Mouse (Mus musculus): ENCODE measurements around the gene Hoxb8. TPM values are rescaled to one million over a fixed set of nuclear protein-coding genes. Genes with fewer than 3 reads are reported as not detected.

Hoxb8 gene
- polyA plus RNA-seq, 1 experiment from 2014 or later: 0.62 TPM

DNA sequence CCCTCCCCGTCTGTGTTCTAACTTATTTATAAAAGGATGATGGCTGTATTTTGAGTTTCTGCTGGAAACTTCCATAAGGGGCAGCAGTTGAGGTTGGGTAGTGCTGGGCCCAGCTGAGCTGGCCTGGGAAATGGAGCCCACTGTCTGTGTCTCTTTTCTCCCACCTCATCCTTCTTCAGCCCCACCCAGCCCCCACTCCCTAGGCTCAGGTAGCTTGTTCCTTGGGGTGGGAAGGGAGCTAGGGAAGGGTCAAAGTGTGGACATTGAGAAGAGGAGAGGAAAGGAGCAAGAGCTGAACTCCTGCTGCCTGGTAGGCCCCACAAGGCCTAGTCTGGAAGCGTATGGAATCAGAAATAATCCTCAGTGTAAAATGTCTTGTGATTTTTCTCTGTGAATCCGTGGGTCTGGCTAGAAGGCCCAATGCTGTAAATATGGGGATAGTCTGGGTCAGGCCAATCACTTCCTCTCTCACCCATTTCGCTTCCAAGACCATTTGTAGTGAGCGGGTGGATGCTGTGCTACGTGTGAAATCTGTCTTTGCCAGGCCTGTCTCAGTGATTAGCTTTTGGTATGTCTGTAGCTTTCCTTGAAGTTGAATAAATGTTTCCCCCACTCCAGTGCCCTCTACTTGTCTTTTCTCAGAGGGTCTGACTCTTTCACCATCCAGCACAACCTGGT lies 23.9 kb downstream of the Hoxb8 start:
- H3K9me3 ChIP-seq (ENCODE audit: control insufficient read depth, low read length): no peaks in the 10 kb centered on the region
- ATAC-seq (replicated peaks; ENCODE audit: low FRiP score): no peak
- H3K9ac ChIP-seq (ENCODE audit: low read depth, low read length): no peak overlapping the region; the same call in 1 of the 2 replicates
- DNase-seq (ENCODE audit: low spot score): no peak
- H3K36me3 ChIP-seq (ENCODE audit: control insufficient read depth, insufficient read depth, low read length): no peaks in the 10 kb centered on the region
- H3K4me2 ChIP-seq: no peak overlapping the region; the same call in 1 of the 2 replicates
- no peak overlapping the region for H3K4me3 ChIP-seq (ENCODE audit: low read depth, low read length)
- H3K4me1 ChIP-seq (replicated peaks; ENCODE audit: control insufficient read depth, insufficient read depth, low read length): no peaks in the 10 kb centered on the region; the same call in 1 of the 2 replicates
- peaks cover 99% of the 10 kb centered on the region for H3K27me3 ChIP-seq (replicated peaks; ENCODE audit: control insufficient read depth, insufficient read depth, low read length)
- WGBS: 61% methylated on average over 6 of the region's 6 CpGs
- no peak overlapping the region for H3K27ac ChIP-seq (ENCODE audit: low read depth, low read length)

- no peak for DNase-seq (ENCODE audit: low spot score)
- H3K27ac ChIP-seq (ENCODE audit: low read depth, low read length): no peak overlapping the region
- H3K27me3 ChIP-seq (replicated peaks; ENCODE audit: control insufficient read depth, insufficient read depth, low read length): peaks cover 99% of the 10 kb centered on the region
- 26% methylated on average over 7 of the region's 7 CpGs for WGBS
- H3K4me1 ChIP-seq (replicated peaks; ENCODE audit: control insufficient read depth, insufficient read depth, low read length): peaks cover 3% of the 10 kb centered on the region; the same call in 1 of the 2 replicates
- no peak overlapping the region; the same call in 1 of the 2 replicates for H3K9ac ChIP-seq (ENCODE audit: low read depth, low read length)
- ATAC-seq (replicated peaks; ENCODE audit: low FRiP score): no peak
- no peak overlapping the region for H3K4me3 ChIP-seq (ENCODE audit: low read depth, low read length)
- peak overlapping the region; percentile 25 for H3K4me2 ChIP-seq
- no peaks in the 10 kb centered on the region for H3K9me3 ChIP-seq (ENCODE audit: control insufficient read depth, low read length)
- no peaks in the 10 kb centered on the region for H3K36me3 ChIP-seq (ENCODE audit: control insufficient read depth, insufficient read depth, low read length)
Measured at GRCm38 (mm10) chr11:96306183-96306907, 24.6 kb downstream of the Hoxb8 start.

DNA sequence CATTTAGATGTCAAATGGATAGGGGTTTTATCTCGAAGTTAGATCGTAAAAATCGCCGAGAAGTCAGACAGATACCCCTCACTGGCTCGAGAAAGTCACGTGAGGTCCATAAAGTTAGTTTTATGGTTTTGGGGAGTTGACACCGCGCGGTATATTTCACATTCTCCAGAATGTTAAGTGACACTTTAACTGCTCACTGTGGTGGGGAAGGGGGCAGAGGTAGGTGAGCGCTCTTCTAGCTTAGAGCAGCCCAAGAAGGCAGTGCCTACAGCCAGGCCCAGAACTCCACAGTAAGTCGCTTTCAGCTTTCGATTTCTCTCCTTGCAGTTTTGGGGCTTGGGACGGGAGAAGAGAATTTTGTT lies 25.2 kb downstream of the Hoxb8 start:
- H3K4me1 ChIP-seq (replicated peaks; ENCODE audit: control insufficient read depth, insufficient read depth, low read length): peaks cover 6% of the 10 kb centered on the region
- H3K27ac ChIP-seq (ENCODE audit: low read depth, low read length): no peak overlapping the region
- peak overlapping the region; percentile 25 for H3K4me2 ChIP-seq
- no peaks in the 10 kb centered on the region for H3K9me3 ChIP-seq (ENCODE audit: control insufficient read depth, low read length)
- ATAC-seq (replicated peaks; ENCODE audit: low FRiP score) (no peak), DNase-seq (ENCODE audit: low spot score) (no peak)
- no peak overlapping the region for H3K4me3 ChIP-seq (ENCODE audit: low read depth, low read length)
- H3K27me3 ChIP-seq (replicated peaks; ENCODE audit: control insufficient read depth, insufficient read depth, low read length): peaks cover 99% of the 10 kb centered on the region
- no peak overlapping the region for H3K9ac ChIP-seq (ENCODE audit: low read depth, low read length)
- no peaks in the 10 kb centered on the region for H3K36me3 ChIP-seq (ENCODE audit: control insufficient read depth, insufficient read depth, low read length)
- WGBS: 21% methylated on average over 13 of the region's 13 CpGs

- Histone ChIP-seq H3K9me3 (ENCODE audit: control insufficient read depth, low read length) (no peaks in the 10 kb centered on the region), H3K27me3 (replicated peaks; ENCODE audit: control insufficient read depth, insufficient read depth, low read length) (peaks cover 99% of the 10 kb centered on the region)
- WGBS: 42% methylated on average over 4 of the region's 4 CpGs
Measured at GRCm38 (mm10) chr11:96308763-96309162, 27.1 kb downstream of the Hoxb8 start.

DNA sequence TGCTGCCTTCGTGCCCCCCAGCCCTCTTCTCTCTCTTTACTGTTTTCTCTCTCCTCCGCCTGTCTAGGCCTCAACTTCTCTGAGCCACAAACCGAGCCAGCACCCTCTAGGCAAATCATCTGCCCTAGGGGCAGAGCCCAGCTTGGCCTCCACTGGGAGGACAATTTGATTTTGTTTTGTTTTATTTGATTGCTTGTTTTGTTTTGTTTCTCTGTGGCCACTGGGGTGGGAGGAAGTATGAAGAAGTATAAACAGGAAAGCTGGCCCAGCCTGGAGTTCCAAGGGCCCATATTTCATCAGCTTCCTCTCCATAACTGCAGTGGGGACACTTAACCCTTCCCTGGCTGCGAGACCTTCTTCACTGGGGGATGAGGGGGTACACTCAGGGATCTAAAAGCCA lies 27.6 kb downstream of the Hoxb8 start:
- 29% methylated on average over 4 of the region's 4 CpGs for WGBS
- peak overlapping the region; percentile 6; the same call in 1 of the 2 replicates for H3K4me2 ChIP-seq
- DNase-seq (ENCODE audit: low spot score): no peak

More at GRCm38 (mm10) chr11:96308763-96309162, 27.1 kb downstream of the Hoxb8 start:
- peaks cover 9% of the 10 kb centered on the region for H3K4me1 ChIP-seq (replicated peaks; ENCODE audit: control insufficient read depth, insufficient read depth, low read length)
- DNase-seq (ENCODE audit: low spot score) (no peak), ATAC-seq (replicated peaks; ENCODE audit: low FRiP score) (no peak)
- no peak overlapping the region for H3K9ac ChIP-seq (ENCODE audit: low read depth, low read length)
- H3K36me3 ChIP-seq (ENCODE audit: control insufficient read depth, insufficient read depth, low read length): no peaks in the 10 kb centered on the region
- H3K4me3 ChIP-seq (ENCODE audit: low read depth, low read length): 0 out of 2 replicates have a peak overlapping the region, but pooled peaks have one; percentile 15
- H3K4me2 ChIP-seq: peak overlapping the region; percentile 25; the same call in 1 of the 2 replicates
- no peak overlapping the region for H3K27ac ChIP-seq (ENCODE audit: low read depth, low read length)

DNA sequence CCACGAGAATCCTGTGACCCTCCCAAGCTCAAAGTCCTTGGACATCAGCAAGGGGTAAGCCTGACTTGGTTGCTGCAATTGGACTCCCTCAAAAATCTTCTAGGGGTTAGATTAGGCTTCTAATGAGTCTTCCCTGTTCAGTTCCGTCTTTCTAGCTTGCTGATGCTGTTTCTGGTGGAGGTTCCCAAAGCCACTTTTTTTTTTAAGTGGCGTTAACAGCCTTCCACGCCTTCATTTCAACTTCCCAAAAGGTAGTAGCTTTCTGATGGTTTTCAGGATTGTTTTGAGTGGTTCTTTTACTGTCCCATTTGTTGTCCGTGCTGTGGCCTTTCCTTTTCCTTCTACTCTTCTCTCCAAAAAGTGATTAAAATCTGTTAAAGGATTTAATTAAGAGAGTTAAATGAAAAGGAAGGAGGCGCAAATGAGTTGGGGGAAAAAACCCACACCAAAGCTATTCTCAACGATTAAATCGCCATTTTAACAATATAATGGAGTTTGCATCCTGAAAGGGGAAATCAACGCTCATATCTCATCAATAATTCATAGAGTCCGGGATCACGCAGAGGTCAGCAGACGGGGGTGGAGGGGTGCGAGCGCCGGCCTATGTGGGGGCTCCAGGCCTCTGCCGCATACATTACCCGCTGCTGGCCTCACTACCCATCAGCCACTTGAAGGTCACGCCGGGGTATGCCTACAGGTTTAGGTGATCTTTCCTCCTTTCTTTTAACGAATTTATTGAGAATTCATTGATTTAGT lies 28.7 kb downstream of the Hoxb8 start:
- Histone ChIP-seq H3K27ac (ENCODE audit: low read depth, low read length) (no peak overlapping the region), H3K4me3 (ENCODE audit: low read depth, low read length) (no peak overlapping the region), H3K9ac (ENCODE audit: low read depth, low read length) (no peak overlapping the region), H3K27me3 (replicated peaks; ENCODE audit: control insufficient read depth, insufficient read depth, low read length) (peaks cover 99% of the 10 kb centered on the region), H3K9me3 (ENCODE audit: control insufficient read depth, low read length) (no peaks in the 10 kb centered on the region), H3K4me1 (replicated peaks; ENCODE audit: control insufficient read depth, insufficient read depth, low read length) (peaks cover 15% of the 10 kb centered on the region), H3K36me3 (ENCODE audit: control insufficient read depth, insufficient read depth, low read length) (no peaks in the 10 kb centered on the region), H3K4me2 (peak overlapping the region; percentile 63)
- no peak for DNase-seq (ENCODE audit: low spot score)
- no peak for ATAC-seq (replicated peaks; ENCODE audit: low FRiP score)
- 23% methylated on average over 20 of the region's 20 CpGs for WGBS

More for the DNA sequence above, 27.6 kb downstream of the Hoxb8 start:
- no peaks in the 10 kb centered on the region for H3K9me3 ChIP-seq (ENCODE audit: control insufficient read depth, low read length)
- peaks cover 15% of the 10 kb centered on the region for H3K4me1 ChIP-seq (replicated peaks; ENCODE audit: control insufficient read depth, insufficient read depth, low read length)
- H3K27me3 ChIP-seq (replicated peaks; ENCODE audit: control insufficient read depth, insufficient read depth, low read length): peaks cover 99% of the 10 kb centered on the region
- no peak overlapping the region for H3K9ac ChIP-seq (ENCODE audit: low read depth, low read length)
- H3K27ac ChIP-seq (ENCODE audit: low read depth, low read length): no peak overlapping the region
- H3K36me3 ChIP-seq (ENCODE audit: control insufficient read depth, insufficient read depth, low read length): no peaks in the 10 kb centered on the region
- no peak overlapping the region for H3K4me3 ChIP-seq (ENCODE audit: low read depth, low read length)
- ATAC-seq (replicated peaks; ENCODE audit: low FRiP score): no peak

DNA sequence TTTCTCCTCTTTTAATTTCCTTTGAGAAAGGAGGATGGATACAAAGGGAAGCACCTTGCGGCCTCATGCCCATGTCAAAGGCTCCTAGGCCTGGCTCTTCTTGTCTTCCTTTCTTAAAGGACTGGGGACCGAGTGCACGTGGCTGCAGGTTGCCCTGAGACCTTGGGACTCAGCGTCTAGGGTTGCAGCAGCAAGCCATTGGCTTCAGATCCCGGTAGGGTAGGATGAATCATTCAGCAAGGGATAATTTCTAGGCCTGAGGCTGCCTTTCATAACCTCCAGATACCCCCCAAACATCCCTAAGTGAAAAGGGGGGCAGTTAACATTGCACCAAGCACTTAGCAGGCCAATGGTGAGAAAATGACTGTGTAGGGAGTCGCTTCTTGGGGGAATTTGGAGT lies 29.4 kb downstream of the Hoxb8 start:
- Histone ChIP-seq H3K4me1 (replicated peaks; ENCODE audit: control insufficient read depth, insufficient read depth, low read length) (peaks cover 15% of the 10 kb centered on the region), H3K27ac (ENCODE audit: low read depth, low read length) (peak overlapping the region; percentile 53; the same call in 1 of the 2 replicates), H3K4me3 (ENCODE audit: low read depth, low read length) (peak overlapping the region; percentile 33), H3K36me3 (ENCODE audit: control insufficient read depth, insufficient read depth, low read length) (no peaks in the 10 kb centered on the region), H3K9me3 (ENCODE audit: control insufficient read depth, low read length) (no peaks in the 10 kb centered on the region), H3K9ac (ENCODE audit: low read depth, low read length) (no peak overlapping the region), H3K4me2 (peak overlapping the region; percentile 63), H3K27me3 (replicated peaks; ENCODE audit: control insufficient read depth, insufficient read depth, low read length) (peaks cover 99% of the 10 kb centered on the region)
- ATAC-seq (replicated peaks; ENCODE audit: low FRiP score) (no peak), DNase-seq (ENCODE audit: low spot score) (no peak)
- 11% methylated on average over 6 of the region's 6 CpGs for WGBS

GRCm38 (mm10) chr11:96311520-96312417 lies 30.1 kb downstream of the Hoxb8 start:
- Histone ChIP-seq H3K27ac (ENCODE audit: low read depth, low read length) (peak overlapping the region; percentile 53), H3K4me3 (ENCODE audit: low read depth, low read length) (peak overlapping the region; percentile 33), H3K9ac (ENCODE audit: low read depth, low read length) (peak overlapping the region; percentile 52; the same call in 1 of the 2 replicates), H3K4me1 (replicated peaks; ENCODE audit: control insufficient read depth, insufficient read depth, low read length) (peaks cover 15% of the 10 kb centered on the region), H3K4me2 (peak overlapping the region; percentile 63), H3K36me3 (ENCODE audit: control insufficient read depth, insufficient read depth, low read length) (no peaks in the 10 kb centered on the region), H3K27me3 (replicated peaks; ENCODE audit: control insufficient read depth, insufficient read depth, low read length) (peaks cover 99% of the 10 kb centered on the region), H3K9me3 (ENCODE audit: control insufficient read depth, low read length) (no peaks in the 10 kb centered on the region)
- DNase-seq (ENCODE audit: low spot score) (no peak), ATAC-seq (replicated peaks; ENCODE audit: low FRiP score) (no peak)
- 3% methylated on average over 31 of the region's 31 CpGs for WGBS
